Mouse (Mus musculus) adrenal gland (tissue): ENCODE data around the gene Cxadr.

Experiments
- intact Hi-C: fragments of 180-260 bp; cut with DNase I; formaldehyde crosslinking; loops from one replicate; pipeline ENCODE4 v1.15.1; 2025
- long read RNA-seq, 2 experiments: library from polyadenylated mRNA; unstranded; transcript quantifications; one replicate each; pipeline ENCODE4 v2.0.0; 2020; ENCODE audit warnings: borderline replicate concordance in 1 of 2; ENCODE audit not compliant: insufficient replicate concordance in 1 of 2

The Cxadr gene
- long read RNA-seq, experiment 1, full-length matches to known transcripts, result 3 of 4 reads
- long read RNA-seq, experiment 1, partial matches to known transcripts, result 0 of 4 reads
- long read RNA-seq, experiment 1, other reads (novel, unspliced or antisense), result 1 of 4 reads
- long read RNA-seq, experiment 2, result 0 reads

- intact Hi-C loops, result no loop called here
These were observed at the start of gene Cxadr for GRCm38 (mm10) chr16:78301183-78301830. Gene Cxadr (plus strand): TSS chr16:78301489.

- intact Hi-C loops, result no loop called here
These were observed 42.3 kb upstream of the Cxadr start for GRCm38 (mm10) chr16:78258989-78259388.

GRCm38 (mm10) chr16:78260070-78260879, 41.0 kb upstream of the Cxadr start:
- intact Hi-C loops, result no loop called here

- intact Hi-C loops, result no loop called here
These were observed 39.8 kb upstream of the Cxadr start for GRCm38 (mm10) chr16:78261520-78261919.

- intact Hi-C loops, result no loop called here
These were observed 36.7 kb upstream of the Cxadr start for GRCm38 (mm10) chr16:78264442-78265150.

- intact Hi-C loops, result no loop called here
These were observed 36.1 kb upstream of the Cxadr start for GRCm38 (mm10) chr16:78265151-78265590.

- intact Hi-C loops, result no loop called here
These were observed 35.5 kb upstream of the Cxadr start for GRCm38 (mm10) chr16:78265826-78266225.

- intact Hi-C loops, result no loop called here
These were observed 33.8 kb upstream of the Cxadr start for GRCm38 (mm10) chr16:78267453-78267852.

- intact Hi-C loops, result no loop called here
These were observed 33.1 kb upstream of the Cxadr start for GRCm38 (mm10) chr16:78268167-78268566.

- intact Hi-C loops, result no loop called here
These were observed 26.3 kb upstream of the Cxadr start for GRCm38 (mm10) chr16:78274825-78275455.

GRCm38 (mm10) chr16:78277567-78277966, 23.7 kb upstream of the Cxadr start:
- intact Hi-C loops, result no loop called here

GRCm38 (mm10) chr16:78280093-78280881, 21.0 kb upstream of the Cxadr start:
- intact Hi-C loops, result no loop called here

GRCm38 (mm10) chr16:78283231-78283630, 18.1 kb upstream of the Cxadr start:
- intact Hi-C loops, result no loop called here

GRCm38 (mm10) chr16:78294051-78294450, 7.2 kb upstream of the Cxadr start:
- intact Hi-C loops, result no loop called here

- intact Hi-C loops, result no loop called here
These were observed 6.5 kb upstream of the Cxadr start for GRCm38 (mm10) chr16:78294606-78295275.

GRCm38 (mm10) chr16:78295601-78296000, 5.7 kb upstream of the Cxadr start:
- intact Hi-C loops, result no loop called here

- intact Hi-C loops, result no loop called here
These were observed 5.2 kb upstream of the Cxadr start for GRCm38 (mm10) chr16:78296114-78296513.

- intact Hi-C loops, result no loop called here
These were observed 765 bp downstream of the Cxadr start for GRCm38 (mm10) chr16:78301831-78302677.

- intact Hi-C loops, result no loop called here
These were observed 1.4 kb downstream of the Cxadr start for GRCm38 (mm10) chr16:78302678-78303050.
